Mouse (Mus musculus) stomach, embryonic 15.5 days (tissue): ENCODE results near the gene Dctn2. TPM values are rescaled to one million over a fixed set of nuclear protein-coding genes. Genes with fewer than 3 reads are reported as not detected.

Source experiments
- ATAC-seq: fragments of 200-750 bp; cut with Nextera tagmentation; 2 replicates; pipeline ENCODE4 v1.8.0; 2017; ENCODE audit warnings: low read depth, moderate number of reproducible peaks, moderate TSS enrichment; ENCODE audit not compliant: insufficient read depth, low FRiP score
- H3K27ac ChIP-seq: fragments of 300-500 bp; sonication (generic); 2 replicates; pipeline ENCODE4 v1.5.1; 2015; ENCODE audit warnings: mild to moderate bottlenecking, inconsistent platforms
- H3K27me3 ChIP-seq: fragments of 300-500 bp; sonication (generic); replicated peaks from 2 replicates; pipeline ENCODE4 v1.6.1; 2015; ENCODE audit warnings: inconsistent platforms
- H3K36me3 ChIP-seq: fragments of 300-500 bp; sonication (generic); 2 replicates; pipeline ENCODE4 v1.6.1; 2015; ENCODE audit warnings: inconsistent platforms
- H3K4me1 ChIP-seq: fragments of 300-500 bp; sonication (generic); 2 replicates; pipeline ENCODE4 v1.6.1; 2015; ENCODE audit warnings: inconsistent platforms
- H3K4me2 ChIP-seq: fragments of 300-500 bp; sonication (generic); 2 replicates; pipeline ENCODE4 v1.6.1; 2015; ENCODE audit warnings: mild to moderate bottlenecking, inconsistent platforms
- H3K4me3 ChIP-seq: fragments of 300-500 bp; sonication (generic); replicated peaks from 2 replicates; pipeline ENCODE4 v1.5.1; 2015; ENCODE audit warnings: inconsistent platforms
- H3K9ac ChIP-seq: fragments of 300-500 bp; sonication (generic); 2 replicates; pipeline ENCODE4 v1.6.1; 2015; ENCODE audit warnings: inconsistent platforms
- H3K9me3 ChIP-seq: fragments of 300-500 bp; sonication (generic); 2 replicates; pipeline ENCODE4 v1.6.1; 2016; ENCODE audit warnings: inconsistent platforms
- WGBS: fragments of 180-500 bp; shearing (Covaris S2); methylation state at CpG from one replicate; pipeline ENCODE4 v1.1.7; 2015; 5-methylcytosine and 5-hydroxymethylcytosine counted together
- polyA plus RNA-seq: library from polyadenylated mRNA; unstranded; fragments of >200 nt; fragmentation: Nextera tagmentation; extraction: Ambion mirVana; gene quantifications from 2 replicates; pipeline ENCODE4 v1.2.1, GENCODE M21; 2015

Gene Dctn2
- polyA plus RNA-seq, 1 experiment from 2014 or later: 161 TPM

GRCm38 (mm10) chr10:127284724-127285500 lies 18.7 kb downstream of the Dctn2 start:
- Histone ChIP-seq H3K27me3 (no peaks in the 10 kb centered on the region), H3K4me1 (peaks cover 39% of the 10 kb centered on the region), H3K9me3 (no peaks in the 10 kb centered on the region), H3K27ac (no peak overlapping the region; the same call in 1 of the 2 replicates), H3K9ac (no peak overlapping the region), H3K4me2 (no peak overlapping the region), H3K36me3 (peaks cover 50% of the 10 kb centered on the region), H3K4me3 (no peak overlapping the region)
- no peak for ATAC-seq
- WGBS: 72% methylated on average over 11 of the region's 11 CpGs

DNA sequence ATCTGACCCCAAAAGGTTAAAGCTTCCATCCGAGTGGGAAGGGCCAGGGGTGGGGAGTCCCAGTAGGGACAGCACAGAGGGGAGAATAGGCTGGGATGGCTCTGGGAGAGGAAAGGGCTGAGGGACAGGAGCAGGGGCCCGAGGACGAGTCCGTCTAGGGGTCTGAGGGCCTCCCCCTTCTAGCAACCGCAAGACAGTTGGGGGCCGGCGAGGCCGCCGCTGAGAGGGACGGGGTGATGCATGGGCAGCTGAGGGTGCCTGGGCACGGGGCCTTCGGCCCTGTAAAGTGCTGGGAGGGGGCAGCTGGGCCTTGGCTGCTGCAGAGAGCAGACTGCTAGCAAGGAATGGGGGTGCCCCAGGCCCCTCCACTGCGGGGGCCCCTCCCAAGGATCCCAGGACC lies 19.5 kb downstream of the Dctn2 start:
- Histone ChIP-seq H3K4me2 (0 out of 2 replicates have a peak overlapping the region, but pooled peaks have one; percentile 10), H3K36me3 (peaks cover 50% of the 10 kb centered on the region), H3K4me3 (no peak overlapping the region), H3K9ac (no peak overlapping the region), H3K27ac (no peak overlapping the region), H3K9me3 (no peaks in the 10 kb centered on the region), H3K27me3 (no peaks in the 10 kb centered on the region), H3K4me1 (peaks cover 39% of the 10 kb centered on the region)
- 74% methylated on average over 13 of the region's 13 CpGs for WGBS
- no peak for ATAC-seq

DNA sequence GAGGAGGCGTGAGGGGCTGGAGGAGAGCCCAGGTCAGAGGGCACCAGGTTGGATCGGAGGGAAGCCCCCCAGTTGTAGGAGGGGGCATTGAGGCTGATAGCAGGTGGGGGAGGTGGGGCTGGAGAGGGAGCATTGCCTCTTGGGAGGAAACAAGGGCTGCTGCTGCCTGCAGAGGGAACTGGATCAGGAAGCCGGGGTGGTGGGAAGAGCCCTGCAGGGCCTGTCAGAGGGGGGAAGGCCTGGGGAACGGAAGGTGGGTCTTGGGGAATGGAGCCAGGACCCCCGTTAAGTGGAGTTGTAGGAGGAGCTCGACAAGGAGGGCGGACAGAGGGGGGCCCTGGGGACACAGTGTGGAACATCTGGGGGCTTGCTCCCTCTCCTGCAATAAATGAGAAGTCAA lies 20.0 kb downstream of the Dctn2 start:
- Histone ChIP-seq H3K9ac (no peak overlapping the region), H3K27ac (no peak overlapping the region), H3K4me2 (0 out of 2 replicates have a peak overlapping the region, but pooled peaks have one; percentile 0), H3K27me3 (no peaks in the 10 kb centered on the region), H3K4me1 (peaks cover 39% of the 10 kb centered on the region), H3K36me3 (peaks cover 45% of the 10 kb centered on the region), H3K9me3 (no peaks in the 10 kb centered on the region), H3K4me3 (no peak overlapping the region)
- no peak for ATAC-seq
- WGBS: 63% methylated on average over 7 of the region's 7 CpGs

DNA sequence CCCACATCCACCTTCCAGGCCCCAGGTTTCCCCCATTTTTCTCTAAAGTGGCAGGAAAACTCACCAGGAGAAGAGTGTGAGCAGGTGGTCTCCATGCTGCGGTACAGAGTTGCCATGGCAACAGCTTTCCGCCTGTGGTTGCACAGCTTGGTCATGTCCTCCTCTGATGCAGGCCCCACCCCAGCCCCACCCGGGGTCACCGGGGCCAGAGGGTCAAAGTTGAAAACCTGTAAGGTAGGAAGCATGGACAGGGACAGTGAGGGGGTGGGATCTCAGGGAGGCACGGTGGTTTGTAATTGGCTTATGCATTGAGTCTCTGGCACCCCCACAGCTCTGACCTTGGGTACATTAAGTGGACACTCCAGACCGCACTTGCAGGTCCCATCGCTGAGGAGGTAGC lies 20.6 kb downstream of the Dctn2 start:
- no peaks in the 10 kb centered on the region for H3K27me3 ChIP-seq
- H3K9ac ChIP-seq: no peak overlapping the region
- peak overlapping the region; percentile 86 for H3K4me2 ChIP-seq
- H3K4me3 ChIP-seq: peak overlapping the region; percentile 71
- H3K9me3 ChIP-seq: no peaks in the 10 kb centered on the region
- 41% methylated on average over 7 of the region's 7 CpGs for WGBS
- H3K4me1 ChIP-seq: peaks cover 43% of the 10 kb centered on the region
- peaks cover 39% of the 10 kb centered on the region for H3K36me3 ChIP-seq
- no peak for ATAC-seq
- H3K27ac ChIP-seq: no peak overlapping the region

DNA sequence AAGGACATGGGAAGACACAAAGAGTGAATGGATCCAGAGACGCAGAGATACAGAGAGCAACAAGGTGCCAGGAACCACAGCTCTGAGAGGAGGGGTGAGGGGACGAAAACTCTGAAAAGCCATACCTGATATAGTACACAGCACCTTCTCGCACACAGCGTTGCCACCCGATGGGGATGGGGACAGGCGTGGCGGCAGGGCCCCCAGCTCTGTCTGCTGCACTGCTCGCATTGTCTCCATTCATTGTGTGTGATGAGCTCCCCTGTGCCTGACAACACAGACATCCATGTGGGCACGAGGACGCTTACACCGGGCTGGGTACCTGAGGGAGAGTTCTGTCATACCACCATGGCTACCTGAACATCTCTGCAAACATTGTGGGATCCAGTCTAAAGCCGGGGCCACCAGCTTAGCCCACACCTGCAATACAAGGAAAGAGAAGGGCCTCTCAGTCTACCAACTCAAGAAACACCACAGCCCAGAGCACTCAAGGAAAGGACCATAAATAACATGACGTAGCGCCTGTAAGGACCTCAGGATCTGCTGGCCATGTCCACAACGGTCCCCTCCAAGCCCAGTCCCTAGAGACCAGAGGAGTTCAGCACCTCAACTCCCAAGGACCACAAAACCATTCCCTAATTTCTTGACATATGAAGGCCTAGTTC lies 21.2 kb downstream of the Dctn2 start:
- peaks cover 33% of the 10 kb centered on the region for H3K36me3 ChIP-seq

GRCm38 (mm10) chr10:127287936-127288293 lies 21.7 kb downstream of the Dctn2 start:
- WGBS: 0% methylated on average over 3 of the region's 3 CpGs
- Histone ChIP-seq H3K27me3 (no peaks in the 10 kb centered on the region), H3K9me3 (no peaks in the 10 kb centered on the region), H3K4me3 (peak overlapping the region; percentile 71), H3K36me3 (peaks cover 28% of the 10 kb centered on the region), H3K9ac (peak overlapping the region; percentile 67), H3K27ac (peak overlapping the region; percentile 100), H3K4me1 (peaks cover 50% of the 10 kb centered on the region), H3K4me2 (peak overlapping the region; percentile 86)
- ATAC-seq: no peak

More for the DNA sequence above, 21.2 kb downstream of the Dctn2 start:
- Histone ChIP-seq H3K4me3 (peak overlapping the region; percentile 71), H3K9me3 (no peaks in the 10 kb centered on the region), H3K9ac (peak overlapping the region; percentile 67), H3K4me2 (peak overlapping the region; percentile 86), H3K27ac (peak overlapping the region; percentile 100), H3K4me1 (peaks cover 49% of the 10 kb centered on the region), H3K27me3 (no peaks in the 10 kb centered on the region)
- WGBS: 56% methylated on average over 15 of the region's 15 CpGs
- ATAC-seq: no peak

DNA sequence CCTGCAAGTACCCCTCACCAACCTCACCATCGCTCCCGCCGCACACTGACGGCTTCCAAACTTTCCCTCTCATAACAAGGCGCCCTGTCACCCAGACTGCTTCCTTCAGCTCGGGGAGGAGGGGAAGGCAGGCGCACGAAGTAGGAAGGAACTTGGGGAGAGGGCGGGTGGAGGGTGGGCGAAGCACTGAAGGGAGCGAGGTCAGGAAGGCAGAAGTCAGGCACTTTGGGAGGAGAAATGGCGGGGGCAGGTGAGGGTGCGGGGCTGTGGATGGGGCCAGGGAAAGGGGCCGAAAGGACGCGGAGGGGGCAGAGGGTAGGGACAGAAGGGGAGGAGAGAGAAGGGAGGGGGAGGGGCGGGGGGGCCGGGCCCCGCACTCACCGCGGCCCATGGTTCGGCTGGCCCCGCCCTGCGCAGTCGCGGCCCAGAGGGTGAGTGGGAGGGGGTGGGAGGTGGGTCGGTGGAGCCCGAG lies 22.2 kb downstream of the Dctn2 start:
- H3K27me3 ChIP-seq: no peaks in the 10 kb centered on the region
- H3K9me3 ChIP-seq: no peaks in the 10 kb centered on the region
- peaks cover 24% of the 10 kb centered on the region for H3K36me3 ChIP-seq
- peak; percentile 6 for ATAC-seq
- WGBS: 1% methylated on average over 13 of the region's 28 CpGs
- peak overlapping the region; percentile 67 for H3K9ac ChIP-seq
- H3K4me2 ChIP-seq: peak overlapping the region; percentile 86
- peaks cover 53% of the 10 kb centered on the region for H3K4me1 ChIP-seq
- peak overlapping the region; percentile 71 for H3K4me3 ChIP-seq
- peak overlapping the region; percentile 100 for H3K27ac ChIP-seq

GRCm38 (mm10) chr10:127288800-127289572 lies 22.8 kb downstream of the Dctn2 start, which contains the start of gene Mbd6:
Gene Mbd6, minus strand, starts transcription at chr10:127289018.
- H3K9ac ChIP-seq: peak within 1 kb of the TSS; percentile 67
- peaks cover 56% of the 10 kb centered on the region for H3K4me1 ChIP-seq
- H3K4me2 ChIP-seq: peak within 1 kb of the TSS; percentile 86
- H3K27me3 ChIP-seq: no peaks in the 10 kb centered on the region
- ATAC-seq: peak; percentile 32
- WGBS: under 1% methylated on average over 26 of the region's 65 CpGs
- peaks cover 23% of the 10 kb centered on the region for H3K36me3 ChIP-seq
- peak within 1 kb of the TSS; percentile 71 for H3K4me3 ChIP-seq
- H3K9me3 ChIP-seq: no peaks in the 10 kb centered on the region
- H3K27ac ChIP-seq: peak within 1 kb of the TSS; percentile 100

DNA sequence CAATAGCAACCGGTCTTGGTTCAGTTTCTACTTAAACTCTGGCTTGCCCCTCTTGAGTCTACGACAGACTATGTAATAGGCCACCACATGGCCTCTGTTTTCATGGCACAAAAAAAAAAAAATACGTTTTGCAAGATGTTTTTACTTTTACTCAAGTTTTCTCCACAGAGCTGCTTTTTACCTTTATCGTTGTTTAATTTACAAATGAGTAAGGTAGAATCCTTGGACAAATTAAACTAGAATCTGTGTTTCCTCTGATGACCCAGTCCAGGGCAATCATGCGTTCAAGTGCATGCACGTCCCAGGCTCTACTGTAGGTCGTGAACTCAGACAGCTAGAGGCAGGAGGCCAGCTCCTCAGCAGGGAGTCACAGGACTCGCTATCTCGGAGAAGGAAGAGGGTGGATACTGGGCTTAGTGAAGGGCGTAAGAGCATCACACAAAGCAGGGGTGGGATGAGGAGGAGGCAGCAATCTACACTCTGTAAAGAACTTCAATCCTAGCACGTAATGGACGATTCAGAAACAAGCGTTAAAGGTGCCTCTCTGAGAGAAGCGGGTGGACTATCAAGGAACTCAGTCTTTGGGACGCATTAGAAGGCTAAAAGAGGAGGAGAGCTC lies 23.5 kb downstream of the Dctn2 start:
- H3K4me3 ChIP-seq: peak overlapping the region; percentile 71
- H3K4me2 ChIP-seq: peak overlapping the region; percentile 86
- no peaks in the 10 kb centered on the region for H3K27me3 ChIP-seq
- H3K36me3 ChIP-seq: peaks cover 25% of the 10 kb centered on the region
- WGBS: 1% methylated on average over 15 of the region's 15 CpGs
- H3K9me3 ChIP-seq: no peaks in the 10 kb centered on the region
- H3K9ac ChIP-seq: peak overlapping the region; percentile 67; the same call in 1 of the 2 replicates
- H3K27ac ChIP-seq: peak overlapping the region; percentile 100
- peak; percentile 12; the same call in 1 of the 2 replicates for ATAC-seq
- H3K4me1 ChIP-seq: peaks cover 56% of the 10 kb centered on the region

GRCm38 (mm10) chr10:127290307-127290929 lies 24.2 kb downstream of the Dctn2 start:
- peak overlapping the region; percentile 71 for H3K4me3 ChIP-seq
- peak overlapping the region; percentile 86 for H3K4me2 ChIP-seq
- no peaks in the 10 kb centered on the region for H3K27me3 ChIP-seq
- peak overlapping the region; percentile 67; the same call in 1 of the 2 replicates for H3K9ac ChIP-seq
- peaks cover 50% of the 10 kb centered on the region for H3K4me1 ChIP-seq
- WGBS: 0% methylated on average over 44 of the region's 47 CpGs
- H3K9me3 ChIP-seq: no peaks in the 10 kb centered on the region
- ATAC-seq: peak; percentile 91
- peak overlapping the region; percentile 100 for H3K27ac ChIP-seq
- peaks cover 24% of the 10 kb centered on the region for H3K36me3 ChIP-seq
